Mouse (Mus musculus) kidney, adult 2 months (tissue): ENCODE data around the gene Aqp8. TPM values are rescaled to one million over a fixed set of nuclear protein-coding genes. Genes with fewer than 3 reads are reported as not detected.

Experiments used
- DNase-seq: peaks from one replicate; pipeline ENCODE4 v3.0.0; 2021
- H3K27ac ChIP-seq: fragments of 200-500 bp; 2 replicates; pipeline ENCODE4 v1.5.1; 2012; ENCODE audit warnings: low read depth, low read length, control low read depth, inconsistent platforms; ENCODE audit not compliant: insufficient read depth
- H3K27me3 ChIP-seq: fragments of 200-500 bp; replicated peaks from 2 replicates; pipeline ENCODE4 v1.6.1; 2012; ENCODE audit warnings: mild to moderate bottlenecking, moderate library complexity, low read length, inconsistent platforms; ENCODE audit not compliant: control insufficient read depth, insufficient read depth
- H3K36me3 ChIP-seq: fragments of 200-500 bp; 2 replicates; pipeline ENCODE4 v1.6.1; 2012; ENCODE audit warnings: mild to moderate bottlenecking, moderate library complexity, low read length, inconsistent platforms; ENCODE audit not compliant: control insufficient read depth, insufficient read depth
- H3K4me1 ChIP-seq: fragments of 200-500 bp; 2 replicates; pipeline ENCODE4 v1.6.1; 2011; ENCODE audit warnings: low read length; ENCODE audit not compliant: control insufficient read depth, insufficient read depth
- H3K4me3 ChIP-seq: fragments of 200-500 bp; 2 replicates; pipeline ENCODE4 v1.5.1; 2011; ENCODE audit warnings: mild to moderate bottlenecking, low read depth, low read length, control low read depth; ENCODE audit not compliant: insufficient read depth
- CTCF ChIP-seq: fragments of 200-500 bp; conservative IDR thresholded peaks from 2 replicates; pipeline ENCODE4 v1.5.1; 2011; ENCODE audit warnings: low read depth, mild to moderate bottlenecking, control low read depth, low read length, moderate library complexity, mixed read lengths; ENCODE audit not compliant: insufficient read depth, insufficient read length
- POLR2A ChIP-seq: fragments of 200-500 bp; IDR thresholded peaks from one replicate; pipeline ENCODE4 v1.6.1; 2011; ENCODE audit warnings: low read depth, low read length, control low read depth
- WGBS: fragments of 180-500 bp; shearing (Covaris S2); methylation state at CpG from one replicate; pipeline ENCODE4 v1.1.7; 2018; 5-methylcytosine and 5-hydroxymethylcytosine counted together
- polyA plus RNA-seq: library from polyadenylated mRNA; depleted of rRNA; stranded (reverse); fragments of >200 nt; gene quantifications from 2 replicates; pipeline ENCODE4 v1.2.3, GENCODE M21; 2012

Aqp8 gene
- polyA plus RNA-seq, 1 experiment = 1.1 TPM

GRCm38 (mm10) chr7:123452551-123452950, 9.5 kb upstream of the Aqp8 start:
- no peak for TF ChIP-seq CTCF
- no peak for TF ChIP-seq POLR2A
- no peak overlapping the region for H3K27ac ChIP-seq
- peaks cover 9% of the 10 kb centered on the region for H3K4me1 ChIP-seq
- H3K4me3 ChIP-seq = no peak overlapping the region
- WGBS = 15% methylated on average over 6 of the region's 6 CpGs
- no peaks in the 10 kb centered on the region for H3K27me3 ChIP-seq
- H3K36me3 ChIP-seq = no peaks in the 10 kb centered on the region
- peak; percentile 78 for DNase-seq

GRCm38 (mm10) chr7:123453066-123453465, 9.0 kb upstream of the Aqp8 start:
- H3K27ac ChIP-seq = no peak overlapping the region
- no peak overlapping the region for H3K4me3 ChIP-seq
- no peaks in the 10 kb centered on the region for H3K36me3 ChIP-seq
- no peaks in the 10 kb centered on the region for H3K27me3 ChIP-seq
- DNase-seq = no peak
- TF ChIP-seq POLR2A (no peak), CTCF (no peak)
- WGBS = 37% methylated on average over 8 of the region's 8 CpGs
- H3K4me1 ChIP-seq = peaks cover 9% of the 10 kb centered on the region

- H3K4me1 ChIP-seq = peaks cover 9% of the 10 kb centered on the region
- DNase-seq = no peak
- no peak overlapping the region for H3K4me3 ChIP-seq
- 93% methylated on average over 3 of the region's 3 CpGs for WGBS
- H3K27ac ChIP-seq = no peak overlapping the region
- TF ChIP-seq CTCF = no peak
- no peak for TF ChIP-seq POLR2A
- no peaks in the 10 kb centered on the region for H3K27me3 ChIP-seq
- no peaks in the 10 kb centered on the region for H3K36me3 ChIP-seq
These were observed 7.0 kb upstream of the Aqp8 start for GRCm38 (mm10) chr7:123455088-123455487.

GRCm38 (mm10) chr7:123458309-123458708, 3.8 kb upstream of the Aqp8 start:
- no peaks in the 10 kb centered on the region for H3K36me3 ChIP-seq
- 94% methylated on average over 4 of the region's 4 CpGs for WGBS
- H3K27me3 ChIP-seq = no peaks in the 10 kb centered on the region
- no peak overlapping the region for H3K4me3 ChIP-seq
- TF ChIP-seq CTCF (no peak), POLR2A (no peak)
- no peak overlapping the region for H3K27ac ChIP-seq
- DNase-seq = no peak
- H3K4me1 ChIP-seq = peaks cover 4% of the 10 kb centered on the region

GRCm38 (mm10) chr7:123459247-123459646, 2.8 kb upstream of the Aqp8 start:
- Histone ChIP-seq H3K4me3 (no peak overlapping the region), H3K27ac (no peak overlapping the region), H3K27me3 (no peaks in the 10 kb centered on the region), H3K4me1 (no peaks in the 10 kb centered on the region; the same call in 1 of the 2 replicates), H3K36me3 (no peaks in the 10 kb centered on the region)
- WGBS = 83% methylated on average over 4 of the region's 4 CpGs
- DNase-seq = no peak
- TF ChIP-seq POLR2A (no peak), CTCF (no peak)

- Histone ChIP-seq H3K4me3 (no peak overlapping the region), H3K27me3 (no peaks in the 10 kb centered on the region), H3K36me3 (no peaks in the 10 kb centered on the region), H3K27ac (no peak overlapping the region), H3K4me1 (no peaks in the 10 kb centered on the region; the same call in 1 of the 2 replicates)
- no peak for TF ChIP-seq POLR2A
- no peak for TF ChIP-seq CTCF
- 96% methylated on average over 4 of the region's 4 CpGs for WGBS
- DNase-seq = no peak
These were observed 775 bp upstream of the Aqp8 start for GRCm38 (mm10) chr7:123461316-123461715.

GRCm38 (mm10) chr7:123463569-123463968, 1.5 kb downstream of the Aqp8 start:
- no peak for DNase-seq
- Histone ChIP-seq H3K4me3 (no peak overlapping the region), H3K4me1 (no peaks in the 10 kb centered on the region; the same call in 1 of the 2 replicates), H3K27me3 (no peaks in the 10 kb centered on the region), H3K36me3 (no peaks in the 10 kb centered on the region), H3K27ac (no peak overlapping the region)
- TF ChIP-seq POLR2A (no peak), CTCF (no peak)
- 83% methylated on average over 4 of the region's 4 CpGs for WGBS

GRCm38 (mm10) chr7:123465692-123466387, 3.7 kb downstream of the Aqp8 start:
- 17% methylated on average over 6 of the region's 6 CpGs for WGBS
- DNase-seq = peak; percentile 84

More at GRCm38 (mm10) chr7:123465692-123466387, 3.7 kb downstream of the Aqp8 start:
- H3K4me3 ChIP-seq = no peak overlapping the region
- H3K27me3 ChIP-seq = no peaks in the 10 kb centered on the region
- TF ChIP-seq POLR2A (no peak), CTCF (peak; percentile 98)
- no peaks in the 10 kb centered on the region; the same call in 1 of the 2 replicates for H3K4me1 ChIP-seq
- no peak overlapping the region for H3K27ac ChIP-seq
- H3K36me3 ChIP-seq = no peaks in the 10 kb centered on the region
